In the genomic region with DNA sequence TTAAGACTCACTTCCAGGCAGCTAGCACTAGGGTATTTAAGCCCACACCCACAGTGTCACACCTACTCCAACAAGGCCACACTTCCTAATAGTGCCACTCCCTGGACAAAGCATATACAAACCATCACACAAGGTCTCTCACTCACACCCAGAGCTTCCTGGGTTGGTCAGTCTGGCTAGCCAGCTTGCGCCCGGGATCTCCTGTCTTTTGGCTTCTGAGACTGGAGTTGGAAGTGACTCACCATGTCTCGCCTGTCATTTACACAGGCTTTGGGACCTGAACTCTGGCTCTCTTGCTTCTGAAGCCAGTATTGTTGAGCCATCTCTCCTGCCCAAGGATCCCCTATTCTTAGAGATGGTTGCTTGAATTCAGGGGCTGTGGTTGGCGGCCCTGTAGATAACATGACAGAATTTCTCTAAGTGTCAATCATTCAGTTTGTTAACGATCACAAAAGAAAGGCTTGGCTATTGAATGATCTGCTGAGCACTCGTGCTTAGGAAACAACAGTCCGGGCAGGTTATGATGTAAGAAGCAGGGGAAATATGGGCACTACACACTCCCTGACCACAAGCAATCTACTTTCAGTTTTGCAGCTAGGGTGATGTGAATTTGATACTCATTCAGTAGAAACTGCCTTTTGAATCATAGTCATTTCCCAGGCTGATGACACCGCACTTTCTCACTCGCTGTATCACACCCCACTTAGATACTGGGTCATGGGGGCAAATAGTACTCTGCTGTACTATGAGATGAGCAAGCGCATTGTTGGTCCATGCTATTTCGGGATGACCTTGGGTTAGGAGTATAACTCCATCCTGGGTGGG, we compare ENCODE assay signal across 21 mouse cellular contexts. TPM values are rescaled to one million over a fixed set of nuclear protein-coding genes. Genes with fewer than 3 reads are reported as not detected.
DNase-seq lines count a peak whose midpoint lies in the region; ATAC-seq and TF ChIP-seq lines count a peak whose summit lies in the region.
"Had no signal": no experiment of that assay in that cellular context is flagged by ENCODE, and none has a peak within 500 bp of the region (broad histone marks: within the 10 kb centered on the region; RNA-seq: fewer than 3 reads in every experiment).

No protein-coding gene starts in this region.

- no peak overlapping the region for H3K4me3 ChIP-seq in heart, embryonic 13.5 days
- H3K4me3 ChIP-seq in bone marrow macrophage, adult 2 months (ENCODE audit: insufficient read depth, low read length): peak overlapping the region; percentile 20
- H3K4me3 ChIP-seq: embryonic facial prominence, embryonic 13.5 days; gastrocnemius, adult 2 months; midbrain, embryonic 12.5 days; neural tube, embryonic 13.5 days had no signal

- TF ChIP-seq CTCF in bone marrow macrophage, adult 2 months (IDR thresholded peaks at IDR 0.05; ENCODE audit: low read depth, low read length): no peak

- peaks cover 6% of the 10 kb centered on the region for H3K4me1 ChIP-seq in heart, embryonic 13.5 days
- H3K4me1 ChIP-seq in bone marrow macrophage, adult 2 months (ENCODE audit: control insufficient read depth, insufficient read depth, low read length): 0 out of 2 replicates have a peak, but pooled peaks cover 5% of the 10 kb centered on the region

- intact Hi-C loops in heart, postnatal 25 days (cut with DNase I): no loop called here

- no peak overlapping the region for H3K27ac ChIP-seq in heart, embryonic 13.5 days (replicated peaks)
- no peak overlapping the region for H3K27ac ChIP-seq in bone marrow macrophage, adult 2 months (ENCODE audit: insufficient read depth, low read depth, low read length)
- H3K27ac ChIP-seq: embryonic facial prominence, embryonic 13.5 days; gastrocnemius, adult 2 months; midbrain, embryonic 12.5 days; neural tube, embryonic 13.5 days had no signal

- ATAC-seq in heart, embryonic 13.5 days (ENCODE audit: extremely low read depth, insufficient number of reproducible peaks, low FRiP score, low TSS enrichment): no peak
- peak; percentile 87 for ATAC-seq in megakaryocyte progenitor cell, adult 5-6 weeks (replicated peaks; ENCODE audit: poor library complexity)

- H3K36me3 ChIP-seq in heart, embryonic 13.5 days: no peaks in the 10 kb centered on the region
- H3K36me3 ChIP-seq: embryonic facial prominence, embryonic 13.5 days; midbrain, embryonic 12.5 days; neural tube, embryonic 13.5 days had no signal

- no peak overlapping the region for H3K9ac ChIP-seq in heart, embryonic 13.5 days
- H3K9ac ChIP-seq: embryonic facial prominence, embryonic 13.5 days; lung, embryonic 14.5 days; midbrain, embryonic 12.5 days; neural tube, embryonic 13.5 days had no signal

- 0 out of 2 replicates have a peak, but pooled peaks cover 6% of the 10 kb centered on the region for H3K27me3 ChIP-seq in heart, embryonic 13.5 days (replicated peaks)
- H3K27me3 ChIP-seq: embryonic facial prominence, embryonic 13.5 days; midbrain, embryonic 12.5 days; neural tube, embryonic 13.5 days had no signal

- TF ChIP-seq POLR2A in bone marrow macrophage, adult 2 months (IDR thresholded peaks at IDR 0.05; ENCODE audit: borderline replicate concordance, low read depth, low read length): no peak

- DNase-seq in heart, postnatal 25 days (ENCODE audit: low spot score): no peak
- peak; percentile 53 for DNase-seq in CD4-positive, CD25-positive, alpha-beta regulatory T cell, adult 2 months (ENCODE audit: low read depth, low spot score)
- no peak for DNase-seq in urinary bladder, postnatal 10 days (ENCODE audit: low spot score)
- no peak for DNase-seq in spleen, postnatal 4 days (ENCODE audit: low spot score in 2 of 2)
- DNase-seq in kidney, postnatal 10 days: no peak
- DNase-seq: adrenal gland, postnatal 14 days; gastrocnemius, adult 2 months; kidney, adult 8-10 months; liver had no signal

- H3K4me2 ChIP-seq in heart, embryonic 13.5 days: peak overlapping the region; percentile 4; the same call in 1 of the 2 replicates
- H3K4me2 ChIP-seq: embryonic facial prominence, embryonic 13.5 days; lung, embryonic 14.5 days; midbrain, embryonic 12.5 days; neural tube, embryonic 13.5 days had no signal

- WGBS in heart, embryonic 13.5 days: 71% methylated on average over 11 of the region's 11 CpGs

- no peaks in the 10 kb centered on the region for H3K9me3 ChIP-seq in heart, embryonic 13.5 days
- H3K9me3 ChIP-seq: embryonic facial prominence, embryonic 13.5 days; midbrain, embryonic 12.5 days; neural tube, embryonic 13.5 days had no signal

RNA-seq across cellular contexts. Expression of a gene that starts 14.6 kb away (rescaled TPM):
- 0.62 and 5.1 TPM in 2 replicates for polyA plus RNA-seq in heart, embryonic 13.5 days (2015; fragmentation: Nextera tagmentation; extraction: Ambion mirVana)
- total RNA-seq in heart, postnatal 25 days (2021): not detected
- polyA plus RNA-seq in bone marrow macrophage, adult 2 months (2012; ENCODE audit: insufficient read depth, insufficient read length, missing spikeins): not detected in 2 replicates
- 0.27 TPM in 1 of 2 replicates, not detected in the other for total RNA-seq in megakaryocyte progenitor cell, adult 5-6 weeks (2015)
- total RNA-seq in megakaryocyte progenitor cell, adult 5-6 weeks (2017): not detected in 2 replicates
- total RNA-seq: gastrocnemius, adult 2 months; heart, adult 8-10 months; layer of hippocampus, adult 18-20 months; left cerebral cortex, postnatal 10 days had no signal
- polyA plus RNA-seq: embryonic facial prominence, embryonic 13.5 days; forebrain, embryonic 14.5 days; hindbrain, embryonic 11.5 days; midbrain, embryonic 12.5 days had no signal

RNA-seq across cellular contexts. Expression of a gene that starts 45.2 kb away (rescaled TPM):
- 31.8 and 34.4 TPM in 2 replicates for polyA plus RNA-seq in heart, embryonic 13.5 days (2015; fragmentation: Nextera tagmentation; extraction: Ambion mirVana)
- 10 to 100 TPM; 42.9 to 46.3 TPM for total RNA-seq in heart, postnatal 25 days (2021)
- polyA plus RNA-seq in bone marrow macrophage, adult 2 months (2012; ENCODE audit: insufficient read depth, insufficient read length, missing spikeins): 9.3 and 11.1 TPM in 2 replicates
- 11.3 and 17.1 TPM in 2 replicates for total RNA-seq in megakaryocyte progenitor cell, adult 5-6 weeks (2015)
- total RNA-seq in megakaryocyte progenitor cell, adult 5-6 weeks (2017): 20.1 and 25.1 TPM in 2 replicates
